Mouse (Mus musculus) heart, postnatal 36 days (tissue): ENCODE measurements around the gene Cntnap5a. TPM values are rescaled to one million over a fixed set of nuclear protein-coding genes. Genes with fewer than 3 reads are reported as not detected.
A peak's percentile ranks its signal among the peaks of the same experiment; 100 is the strongest.

Experiments used
- DNase-seq, 2 experiments: peaks; one replicate each; pipeline ENCODE4 v3.0.0; 2021 to 2022
- intact Hi-C: fragments of 180-260 bp; cut with DNase I; formaldehyde crosslinking; loops from one replicate; pipeline ENCODE4 v1.15.1; 2025
- total RNA-seq, 2 experiments: library from RNA; stranded (reverse); gene quantifications; 2 replicates each; pipeline ENCODE4 v1.2.3; 2021

The Cntnap5a gene
- total RNA-seq, 2 experiments from 2014 or later, result not detected

DNA sequence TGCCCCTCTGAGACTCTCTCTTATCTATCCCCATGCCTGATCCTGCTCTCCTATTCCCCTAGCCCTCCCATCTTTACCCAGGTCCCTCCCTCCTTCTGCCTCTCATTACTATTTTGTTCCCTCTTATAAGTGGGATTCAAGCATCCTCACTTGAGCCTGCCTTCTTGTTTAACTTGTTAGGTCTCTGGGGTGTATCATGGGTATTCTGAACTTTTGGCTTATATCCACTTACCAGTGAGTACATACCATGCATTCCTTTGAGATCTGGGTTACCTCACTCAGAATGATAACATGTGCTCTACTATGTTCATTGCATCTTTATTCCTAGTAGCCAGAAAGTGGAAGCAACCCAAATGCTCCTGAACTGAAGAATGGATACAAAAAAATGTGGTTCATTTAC, 639.9 kb downstream of the Cntnap5a start:
- intact Hi-C loops, result no loop called here
- DNase-seq, result no peak

DNA sequence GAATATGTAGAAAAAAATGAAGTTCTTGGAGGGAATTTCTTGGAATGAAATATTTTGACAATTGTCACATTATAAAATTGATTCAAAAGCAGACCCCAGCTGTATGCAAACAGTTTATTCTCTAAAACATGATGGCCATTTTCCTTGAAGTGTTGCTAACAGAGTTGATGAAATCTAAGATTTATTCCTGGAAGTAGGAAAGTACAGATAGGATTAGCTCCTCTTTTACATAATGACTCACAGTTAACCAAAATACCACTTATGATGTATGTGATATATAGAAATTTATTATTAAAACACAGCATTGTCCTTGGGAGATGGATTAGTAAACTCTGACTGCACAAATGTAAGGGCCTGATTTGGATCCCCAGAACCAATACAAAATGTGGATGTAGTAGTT, 669.1 kb downstream of the Cntnap5a start:
- no peak for DNase-seq

DNA sequence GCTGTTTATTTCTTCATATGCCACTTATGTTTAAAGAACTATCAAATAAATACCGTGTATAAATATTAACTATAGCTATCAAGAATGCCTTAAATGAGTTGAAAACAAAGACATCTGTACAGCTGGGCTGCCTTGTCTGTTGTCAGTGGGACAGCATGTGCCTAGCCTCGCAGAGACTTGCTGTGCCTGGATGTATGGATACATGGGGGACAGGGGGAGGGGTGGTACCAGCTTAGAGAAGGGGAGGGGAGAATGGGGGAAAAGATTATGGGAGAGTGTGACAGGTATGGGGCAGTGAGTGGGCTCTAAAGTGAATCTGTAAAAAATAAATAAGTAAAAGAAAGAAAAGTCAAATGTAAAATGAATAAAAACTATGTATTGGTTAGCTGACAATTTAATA, 681.0 kb downstream of the Cntnap5a start:
- intact Hi-C loops, result no loop called here
- DNase-seq, result no peak

More for the DNA sequence above, 669.1 kb downstream of the Cntnap5a start:
- intact Hi-C loops, result no loop called here

DNA sequence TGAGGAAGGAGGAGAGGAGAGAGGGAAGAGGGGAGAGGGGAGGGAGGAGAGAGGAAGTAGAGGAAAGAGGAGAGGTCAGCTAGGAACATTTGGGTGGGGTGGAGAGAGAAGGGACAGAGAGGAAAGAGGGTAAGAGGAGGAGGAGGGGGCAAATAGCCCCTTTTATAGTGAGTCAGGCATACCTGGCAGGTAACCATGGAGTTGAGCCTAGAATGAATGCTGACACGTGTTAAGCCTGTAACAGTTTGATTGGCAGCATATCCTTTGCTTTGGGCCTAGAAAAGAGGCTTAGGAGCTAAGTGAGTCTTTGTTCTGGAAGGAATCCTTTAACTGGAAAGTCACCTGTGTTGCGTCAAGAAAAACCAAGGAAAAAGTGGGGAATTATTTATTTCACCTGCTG, 681.6 kb downstream of the Cntnap5a start:
- intact Hi-C loops, result no loop called here
- no peak for DNase-seq

DNA sequence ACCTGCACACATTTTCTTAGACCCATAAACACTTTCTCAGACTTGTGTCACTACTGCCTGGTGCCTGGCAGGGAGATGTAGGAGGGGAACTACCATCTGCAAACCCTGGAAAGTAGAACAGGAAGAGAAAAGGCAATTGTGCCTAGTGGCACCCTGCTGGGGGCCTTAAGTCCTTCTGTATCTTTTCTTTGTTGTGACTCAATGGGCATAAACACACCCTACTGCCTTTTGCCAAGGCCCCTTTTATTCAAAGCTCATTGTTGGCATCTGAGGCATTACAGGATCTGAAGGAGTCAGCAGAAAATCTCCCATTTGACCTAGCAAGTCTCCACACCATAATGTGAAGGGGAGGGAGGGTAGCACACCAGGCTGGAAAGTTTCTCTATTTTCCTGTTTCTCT, 682.2 kb downstream of the Cntnap5a start:
- intact Hi-C loops, result no loop called here
- no peak for DNase-seq

DNA sequence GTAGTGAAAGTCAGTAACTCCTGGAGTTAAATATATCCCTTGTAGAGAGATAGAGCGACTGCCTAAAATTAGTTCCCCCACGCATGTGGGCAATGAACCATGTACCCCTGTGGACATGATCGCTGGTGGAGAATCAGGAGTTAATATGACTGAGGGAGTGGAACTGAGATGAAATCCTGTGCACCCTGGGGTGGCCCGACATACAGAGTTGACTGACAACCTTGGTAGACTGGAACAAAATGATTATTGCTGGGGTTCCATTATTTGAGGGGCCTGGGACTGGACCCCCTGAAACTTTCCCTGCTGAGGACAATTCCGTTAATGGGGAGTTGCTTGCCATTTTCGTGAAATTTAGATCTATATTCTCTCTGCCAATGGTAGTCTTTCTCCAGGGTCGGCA, 683.0 kb downstream of the Cntnap5a start:
- intact Hi-C loops, result no loop called here
- no peak for DNase-seq

DNA sequence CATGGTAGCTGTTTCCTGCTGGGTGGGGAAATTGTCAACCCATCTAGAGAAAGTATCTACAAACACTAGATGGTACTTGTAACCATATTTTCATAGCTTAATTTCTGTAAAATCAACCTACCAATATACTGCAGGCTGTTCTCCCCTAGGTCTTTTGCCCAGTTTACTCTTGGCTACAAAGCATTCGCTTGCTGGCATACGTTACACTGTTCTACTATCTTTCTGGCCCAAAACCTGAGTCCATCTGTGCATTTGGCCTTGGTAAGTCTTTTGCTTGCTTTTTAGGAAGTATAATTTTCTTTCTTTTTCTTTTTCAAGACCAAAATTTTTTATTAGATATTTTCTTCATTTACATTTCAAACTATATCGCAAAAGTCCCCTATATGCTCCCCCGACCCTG, 686.3 kb downstream of the Cntnap5a start:
- no peak for DNase-seq
- intact Hi-C loops, result no loop called here

DNA sequence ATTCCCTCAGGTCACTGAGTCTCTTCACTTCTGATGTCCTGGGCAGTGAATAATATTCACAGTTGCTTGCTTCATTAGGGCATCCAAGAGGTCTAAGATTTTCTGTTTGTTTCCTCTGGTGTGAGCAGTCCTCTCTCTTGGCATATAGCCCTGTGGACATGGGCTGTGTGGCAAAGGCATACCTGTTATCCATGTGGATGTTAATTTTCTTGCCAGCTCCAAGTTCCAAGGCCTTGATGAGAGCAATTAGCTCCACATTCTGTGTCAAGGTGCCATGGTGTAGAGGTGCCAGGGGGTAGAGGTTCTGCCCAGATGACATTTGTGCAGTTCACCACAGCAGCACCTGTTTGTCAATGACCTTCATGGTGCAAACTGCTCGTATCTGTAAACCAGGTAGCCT, 689.0 kb downstream of the Cntnap5a start:
- DNase-seq, result no peak

DNA sequence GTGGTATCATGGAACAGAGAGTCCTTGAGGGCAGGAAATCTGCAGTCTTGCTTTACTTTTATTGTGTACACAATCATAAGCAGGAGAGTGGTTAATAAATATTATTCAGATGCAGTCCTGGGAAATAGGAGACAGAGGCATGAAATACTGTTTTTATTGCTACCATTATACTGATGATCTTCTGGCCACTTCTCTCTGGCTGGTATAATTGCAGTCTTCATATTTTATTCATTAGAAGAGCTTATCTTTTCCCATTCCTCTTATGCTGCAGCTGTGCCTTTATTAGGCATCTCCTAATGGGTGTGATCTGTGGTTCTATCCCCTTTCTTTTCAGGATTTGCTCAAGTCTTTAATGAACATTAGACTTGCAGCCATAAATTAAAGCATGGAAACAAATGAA, 707.8 kb downstream of the Cntnap5a start:
- no peak for DNase-seq
- intact Hi-C loops, result no loop called here

More for the DNA sequence above, 689.0 kb downstream of the Cntnap5a start:
- intact Hi-C loops, result no loop called here

DNA sequence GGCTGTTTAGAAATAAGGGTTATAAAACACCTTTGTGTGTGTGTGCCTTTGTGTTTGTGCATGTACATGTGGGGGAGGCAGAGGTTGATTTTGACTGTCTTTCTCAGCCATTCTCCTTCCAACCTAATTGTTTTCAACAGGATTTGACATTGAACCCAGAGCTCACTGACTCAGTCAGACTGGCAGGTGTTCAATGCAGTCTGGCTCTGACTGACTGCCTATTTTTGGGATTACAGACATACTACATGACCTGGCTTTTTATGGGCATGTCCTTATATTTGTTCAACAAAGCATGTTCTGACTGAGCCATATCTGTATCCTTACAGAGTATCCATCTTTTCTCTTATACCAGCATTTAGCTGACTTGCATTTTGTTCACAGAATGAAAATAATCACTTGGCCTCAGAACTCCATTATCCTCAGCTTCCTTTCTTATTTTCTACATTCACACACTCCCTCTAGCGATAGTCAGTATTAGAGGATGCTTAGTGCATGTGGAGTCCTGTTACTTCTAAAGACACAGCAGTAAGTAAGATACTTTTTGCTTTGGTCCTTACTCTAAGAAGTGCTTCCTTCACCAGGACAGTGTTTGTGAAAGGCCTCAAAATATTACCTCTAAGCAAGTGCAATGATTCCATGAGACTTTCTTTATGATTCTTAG, 717.6 kb downstream of the Cntnap5a start:
- DNase-seq, result no peak
- intact Hi-C loops, result no loop called here

DNA sequence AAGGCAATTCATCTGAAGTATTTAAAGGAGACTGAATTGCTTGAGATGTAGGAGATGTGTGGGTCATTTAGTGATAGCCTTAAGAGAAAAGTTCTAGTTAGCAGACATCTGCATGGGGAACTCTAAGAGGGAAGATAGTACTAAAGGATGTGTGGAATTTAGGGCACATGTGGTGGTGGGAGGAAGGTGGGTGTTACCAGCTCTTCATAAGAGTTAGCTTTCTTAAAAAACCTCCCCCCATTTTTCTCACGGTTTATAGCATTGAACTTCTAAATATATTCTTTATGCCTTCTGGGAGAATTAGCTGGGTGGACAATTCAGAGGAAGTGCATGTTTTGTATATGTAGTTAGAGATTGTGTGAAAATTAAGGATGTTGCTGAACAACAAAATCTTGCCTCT, 725.3 kb downstream of the Cntnap5a start:
- intact Hi-C loops, result no loop called here

DNA sequence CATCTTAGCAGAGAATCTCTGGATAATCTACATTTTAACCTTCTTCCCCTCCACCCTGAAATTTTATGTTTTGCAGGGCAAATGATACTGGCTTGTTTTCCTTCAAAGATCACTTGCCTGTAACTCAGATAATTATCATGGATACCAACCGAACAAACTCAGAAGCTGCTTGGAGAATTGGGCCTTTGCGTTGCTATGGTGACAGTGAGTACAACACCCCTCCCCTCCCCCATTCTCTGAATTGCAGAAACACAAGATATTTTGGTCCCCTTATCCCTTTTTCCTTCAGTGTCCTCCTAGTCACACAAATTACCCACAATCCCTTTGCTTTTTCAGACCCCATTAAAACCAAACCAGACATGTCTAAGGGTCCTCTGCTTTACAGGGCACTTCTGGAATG, 743.8 kb downstream of the Cntnap5a start:
- intact Hi-C loops, result no loop called here
- no peak for DNase-seq

More for the DNA sequence above, 725.3 kb downstream of the Cntnap5a start:
- no peak for DNase-seq

DNA sequence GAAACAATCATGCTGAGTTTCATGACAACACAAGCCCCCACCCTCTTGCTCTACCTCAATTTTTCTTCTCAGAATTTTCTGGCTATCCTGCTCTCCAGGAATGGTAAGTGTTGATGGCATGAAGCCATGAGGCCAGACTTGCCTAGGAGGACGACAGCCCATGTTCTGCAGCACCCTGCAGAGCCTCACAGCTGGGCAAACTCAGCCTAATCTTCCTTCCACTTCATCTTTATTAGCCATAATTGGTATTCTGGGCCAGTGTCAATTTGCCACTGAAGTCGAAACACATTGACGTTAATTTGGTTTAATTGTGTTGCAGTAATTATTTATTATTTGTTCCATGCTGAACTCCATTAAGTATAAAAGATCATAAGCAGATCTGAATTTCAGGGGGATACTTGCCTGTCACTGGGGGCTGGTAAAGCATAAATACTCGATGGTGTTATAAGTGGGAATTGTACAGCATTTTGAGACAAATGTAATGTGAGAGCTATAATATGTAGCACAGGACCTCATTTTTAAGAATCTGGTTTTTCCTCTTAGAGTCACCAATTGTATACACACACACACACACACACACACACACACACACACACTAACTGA, 770.7 kb downstream of the Cntnap5a start:
- intact Hi-C loops, result no loop called here
- no peak for DNase-seq

DNA sequence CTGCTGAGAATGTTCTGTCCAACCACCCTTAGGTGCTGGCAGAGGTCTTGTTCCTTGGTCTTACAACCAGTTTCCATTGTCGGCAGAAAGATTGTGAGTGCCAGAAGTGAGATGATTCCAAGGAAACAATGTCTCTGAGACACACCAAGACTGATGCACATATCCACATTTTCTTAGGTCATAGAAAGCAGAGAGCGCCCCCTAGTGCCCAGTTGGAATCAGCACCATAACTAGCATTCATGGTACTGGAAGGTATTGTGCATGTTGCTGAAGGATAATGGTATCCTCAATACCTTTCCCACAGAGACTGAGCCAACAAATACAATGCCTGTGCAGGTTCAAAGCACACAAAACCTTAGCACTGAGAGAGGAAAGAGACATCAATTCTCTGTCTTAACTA, 793.1 kb downstream of the Cntnap5a start:
- peak in 1 of 2 experiments; percentile 8 for DNase-seq
- intact Hi-C loops, result no loop called here

DNA sequence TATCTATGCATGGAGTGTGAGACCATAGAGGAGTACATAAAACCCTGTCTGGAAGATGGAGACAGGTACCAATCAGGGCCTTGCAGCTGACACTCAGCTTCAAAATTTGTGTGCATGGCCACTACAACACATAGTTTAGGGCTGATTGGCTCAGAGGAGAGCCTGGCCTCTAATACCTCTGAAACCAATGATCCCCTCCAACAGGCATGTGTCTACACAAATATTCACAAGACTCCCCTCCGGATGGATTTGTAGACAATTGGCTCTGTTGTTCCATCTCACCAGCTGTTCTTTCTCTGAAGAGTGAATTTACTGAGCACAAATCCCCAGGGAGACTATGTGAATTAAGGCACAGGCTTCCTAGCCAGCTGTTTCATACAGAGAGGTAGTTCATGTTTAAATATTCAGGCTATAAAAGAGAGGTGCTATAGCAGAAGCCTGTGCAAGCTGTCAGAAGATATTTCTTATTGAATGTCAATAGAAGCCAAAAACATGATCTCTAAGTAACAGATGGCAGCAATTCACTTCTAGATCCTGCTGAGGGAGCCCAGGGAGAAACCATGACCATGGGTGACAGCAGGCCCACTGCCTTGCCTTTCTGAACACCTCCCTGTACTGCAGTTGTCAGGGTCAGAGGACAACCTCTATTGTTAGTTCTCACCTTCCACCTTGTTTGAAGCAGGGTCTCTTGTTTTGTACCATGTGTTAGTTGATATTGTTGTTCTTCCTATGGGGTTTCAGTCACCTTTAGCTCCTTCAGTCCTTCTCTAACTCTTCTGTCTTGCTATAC, 804.4 kb downstream of the Cntnap5a start:
- intact Hi-C loops, result no loop called here
- DNase-seq, result no peak

DNA sequence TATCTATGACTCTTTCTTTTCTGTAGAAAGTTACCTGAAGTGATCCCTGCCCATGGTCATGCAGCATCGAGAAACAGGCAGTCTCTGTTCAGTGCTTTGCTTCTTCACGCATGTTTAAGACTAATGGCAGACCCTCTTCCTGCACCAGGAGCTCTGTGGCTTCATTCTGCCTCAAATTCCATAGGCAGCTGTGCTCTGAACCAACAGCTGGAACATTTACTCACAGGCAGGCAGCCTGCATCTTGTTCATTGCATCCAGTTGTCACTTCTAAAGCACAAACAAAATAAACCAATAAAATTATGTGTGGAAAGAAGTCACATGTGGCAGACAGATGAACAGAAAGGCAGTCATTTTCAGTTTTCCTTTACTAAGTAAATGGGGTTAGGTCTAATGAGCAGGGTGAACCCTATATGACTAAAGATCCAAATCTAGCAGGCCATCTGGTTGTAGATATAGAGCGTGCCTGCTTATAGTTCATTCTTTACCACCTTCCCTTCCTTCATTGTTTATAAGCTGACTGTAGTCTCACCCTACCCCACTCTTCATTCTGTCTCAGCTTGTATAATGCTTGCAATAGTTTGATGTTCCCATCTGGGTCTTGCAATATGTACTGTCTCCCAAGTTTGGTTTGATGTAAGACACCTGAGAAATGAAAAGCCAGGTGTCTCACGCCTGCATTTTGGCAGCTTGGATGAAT, 893.6 kb downstream of the Cntnap5a start:
- intact Hi-C loops, result no loop called here
- DNase-seq, result no peak

DNA sequence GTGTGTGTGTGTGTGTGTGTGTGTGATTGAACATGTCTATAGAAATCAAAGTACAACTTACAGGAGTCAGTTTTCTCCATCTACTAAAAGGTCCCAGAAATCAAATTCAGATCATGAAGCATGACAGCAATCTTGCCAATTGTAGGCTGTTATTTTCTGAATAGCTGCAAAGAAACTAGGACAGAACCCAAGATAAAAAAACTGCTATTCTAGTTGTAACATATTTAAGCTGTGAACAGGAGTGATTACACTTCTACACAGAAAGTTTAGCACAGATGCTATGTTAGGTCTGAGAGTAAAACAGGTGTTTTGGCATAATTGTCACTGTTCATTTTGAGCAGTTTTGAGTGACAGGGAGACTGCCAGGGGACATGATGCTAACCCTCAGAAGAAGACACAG, 931.7 kb downstream of the Cntnap5a start:
- intact Hi-C loops, result no loop called here
- DNase-seq, result no peak
